ENCODE assay signal across 8 mouse cellular contexts in the genomic region with DNA sequence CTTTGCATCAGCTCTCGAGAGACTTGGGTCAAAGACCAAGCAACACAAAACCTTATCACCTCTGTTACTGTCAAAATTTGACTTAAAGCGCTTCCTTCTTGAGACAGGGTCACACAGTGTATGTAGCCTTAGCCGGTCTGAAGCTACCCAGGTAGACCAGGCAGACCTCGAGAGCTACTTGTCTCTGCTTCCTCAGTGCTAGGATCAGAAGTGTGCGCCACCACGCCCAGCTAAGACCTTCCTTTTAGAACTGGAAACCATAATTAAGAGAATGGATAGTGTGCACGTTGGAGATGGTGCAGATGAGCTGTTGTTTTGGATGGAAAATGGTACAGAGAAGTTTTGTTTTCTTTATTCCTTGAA. TPM values are rescaled to one million over a fixed set of nuclear protein-coding genes. Genes with fewer than 3 reads are reported as not detected.
A peak's percentile ranks its signal among the peaks of the same experiment; 100 is the strongest.
DNase-seq lines count a peak whose midpoint lies in the region; ATAC-seq and TF ChIP-seq lines count a peak whose summit lies in the region.

No protein-coding gene starts in this region.

- H3K4me2 ChIP-seq in heart, embryonic 12.5 days: peak overlapping the region; percentile 85
- peak overlapping the region; percentile 86 for H3K4me2 ChIP-seq in forebrain, embryonic 14.5 days (ENCODE audit: low read length)
- peak overlapping the region; percentile 96 for H3K4me2 ChIP-seq in liver, embryonic 14.5 days (ENCODE audit: low read depth)

- peak overlapping the region; percentile 96 for H3K27ac ChIP-seq in heart, embryonic 12.5 days (ENCODE audit: poor library complexity, severe bottlenecking)
- peak overlapping the region; percentile 89 for H3K27ac ChIP-seq in forebrain, embryonic 14.5 days (ENCODE audit: low read depth, low read length)
- H3K27ac ChIP-seq in liver, embryonic 14.5 days: peak overlapping the region; percentile 85

- no peak for TF ChIP-seq EP300 in liver, embryonic 14.5 days (IDR thresholded peaks at IDR 0.05; ENCODE audit: low read depth)

- WGBS in heart, embryonic 12.5 days: 3% methylated on average over 7 of the region's 7 CpGs
- 3% methylated on average over 7 of the region's 7 CpGs for WGBS in forebrain, embryonic 14.5 days
- WGBS in liver, embryonic 14.5 days (ENCODE audit: insufficient replicate concordance): under 1% methylated on average over 7 of the region's 7 CpGs

- peaks cover 17% of the 10 kb centered on the region for H3K4me1 ChIP-seq in heart, embryonic 12.5 days (replicated peaks)
- H3K4me1 ChIP-seq in G1E (ENCODE audit: insufficient read depth, low read depth, low read length): peaks cover 12% of the 10 kb centered on the region
- peaks cover 16% of the 10 kb centered on the region for H3K4me1 ChIP-seq in forebrain, embryonic 14.5 days (ENCODE audit: control insufficient read depth, insufficient read depth, low read length)
- H3K4me1 ChIP-seq in liver, embryonic 14.5 days (replicated peaks; ENCODE audit: control insufficient read depth in 2 of 2, insufficient read depth in 2 of 2, low read length in 1 of 2): peaks cover 3 to 9% of the 10 kb centered on the region in 2 experiments; a peak in 3 of 4 replicates

- no peak for TF ChIP-seq CTCF in G1E (IDR thresholded peaks at IDR 0.05; ENCODE audit: low read depth, low read length)
- no peak for TF ChIP-seq CTCF in liver, embryonic 14.5 days (IDR thresholded peaks at IDR 0.05; ENCODE audit: low read depth)

- peak overlapping the region; percentile 88 for H3K9ac ChIP-seq in heart, embryonic 12.5 days
- peak overlapping the region; percentile 78 for H3K9ac ChIP-seq in forebrain, embryonic 14.5 days (ENCODE audit: low read length)
- H3K9ac ChIP-seq in liver, embryonic 14.5 days (replicated peaks): peak overlapping the region; percentile 88

- H3K27me3 ChIP-seq in heart, embryonic 12.5 days (replicated peaks): no peaks in the 10 kb centered on the region
- H3K27me3 ChIP-seq in G1E (ENCODE audit: insufficient read depth, low read length): no peaks in the 10 kb centered on the region
- no peaks in the 10 kb centered on the region for H3K27me3 ChIP-seq in forebrain, embryonic 14.5 days (replicated peaks; ENCODE audit: control insufficient read depth, insufficient read depth, low read length)
- H3K27me3 ChIP-seq in liver, embryonic 14.5 days (ENCODE audit: control insufficient read depth, insufficient read depth, low read length): no peaks in the 10 kb centered on the region

- H3K9me3 ChIP-seq in heart, embryonic 12.5 days (replicated peaks): no peaks in the 10 kb centered on the region
- H3K9me3 ChIP-seq in G1E (replicated peaks): no peaks in the 10 kb centered on the region
- no peaks in the 10 kb centered on the region for H3K9me3 ChIP-seq in forebrain, embryonic 14.5 days (replicated peaks; ENCODE audit: control insufficient read depth, low read length)
- no peaks in the 10 kb centered on the region for H3K9me3 ChIP-seq in liver, embryonic 14.5 days (ENCODE audit: control insufficient read depth, low read length)

- peak overlapping the region; percentile 98 for H3K4me3 ChIP-seq in heart, embryonic 12.5 days
- peak overlapping the region; percentile 90 for H3K4me3 ChIP-seq in G1E (ENCODE audit: low read depth, low read length)
- H3K4me3 ChIP-seq in forebrain, embryonic 14.5 days (ENCODE audit: low read depth, low read length): peak overlapping the region; percentile 61
- H3K4me3 ChIP-seq in liver, embryonic 14.5 days (ENCODE audit: insufficient read depth in 1 of 2, low read depth in 2 of 2, low read length in 2 of 2): peak overlapping the region; percentile 92 to 95

- no peaks in the 10 kb centered on the region for H3K36me3 ChIP-seq in heart, embryonic 12.5 days
- H3K36me3 ChIP-seq in G1E (replicated peaks): peaks cover 22% of the 10 kb centered on the region
- H3K36me3 ChIP-seq in forebrain, embryonic 14.5 days (ENCODE audit: control insufficient read depth, insufficient read depth, low read length): no peaks in the 10 kb centered on the region
- no peaks in the 10 kb centered on the region for H3K36me3 ChIP-seq in liver, embryonic 14.5 days (replicated peaks; ENCODE audit: control insufficient read depth, insufficient read depth, low read depth)

- no peak for DNase-seq in heart, adult 8-10 months (ENCODE audit: low spot score)
- DNase-seq in G1E (ENCODE audit: low spot score): no peak
- no peak for DNase-seq in forebrain, embryonic 14.5 days (ENCODE audit: low spot score)
- peak in 2 of 3 experiments; percentile 12 to 17 for DNase-seq in liver, embryonic 14.5 days (ENCODE audit: low read depth in 3 of 3, low spot score in 3 of 3)
- DNase-seq in adrenal gland, adult (ENCODE audit: inconsistent age in 2 of 2, low spot score in 1 of 2): no peak
- no peak for DNase-seq in cerebellum, adult 8-10 months
- DNase-seq in spleen, postnatal 14 days (ENCODE audit: low spot score in 2 of 2): no peak

- ATAC-seq in heart, embryonic 12.5 days (ENCODE audit: insufficient number of reproducible peaks, low FRiP score): peak; percentile 61
- peak; percentile 55 for ATAC-seq in G1E (ENCODE audit: extremely low read depth, insufficient number of reproducible peaks, low FRiP score, poor library complexity, severe bottlenecking)
- peak; percentile 56 for ATAC-seq in forebrain, embryonic 14.5 days
- peak; percentile 71 for ATAC-seq in liver, embryonic 14.5 days (ENCODE audit: insufficient read depth)

RNA-seq across cellular contexts. Expression of gene Insig2, which starts 4.2 kb away (rescaled TPM):
- 34.5 and 34.9 TPM in 2 replicates for polyA plus RNA-seq in heart, embryonic 12.5 days (2016; fragmentation: Nextera tagmentation; extraction: Ambion mirVana)
- 10 to 100 TPM; 54.8 to 70.6 (median 64.6) TPM for total RNA-seq in heart, adult 8-10 months (2022)
- total RNA-seq in G1E (2014; fragmentation: Nextera tagmentation) (39.3 and 54.9 TPM in 2 replicates), G1E (2017) (33.0 and 56.5 TPM in 2 replicates)
- 4.2 and 7.2 TPM in 2 replicates for polyA plus RNA-seq in G1E (2012)
- polyA plus RNA-seq in forebrain, embryonic 14.5 days (2014; fragmentation: Nextera tagmentation; extraction: Ambion mirVana): 23.8 and 31.4 TPM in 2 replicates
- 4.7 and 6.5 TPM in 2 replicates for polyA plus RNA-seq in liver, embryonic 14.5 days (2012; rRNA removed)
- polyA plus RNA-seq in liver, embryonic 14.5 days (2014; fragmentation: Nextera tagmentation; extraction: Ambion mirVana): 5.2 and 6.4 TPM in 2 replicates

Comparison
In these comparisons a context has a peak if more than half of its experiments do, and no peak if none do; other contexts are left out.
1. DNase-seq: peak in liver, embryonic 14.5 days (2 of 3); none in heart, adult 8-10 months (single experiment), G1E (single experiment), forebrain, embryonic 14.5 days (single experiment), adrenal gland, adult (0 of 2), cerebellum, adult 8-10 months (single experiment) and spleen, postnatal 14 days (0 of 2).
2. Peak in every context shown above with its lines, with median percentiles within 50 percentile points of each other: ATAC-seq, H3K27ac ChIP-seq, H3K4me2 ChIP-seq, H3K4me3 ChIP-seq and H3K9ac ChIP-seq.